Mouse (Mus musculus): ENCODE data around the gene Gm49320.
A peak's percentile ranks its signal among the peaks of the same experiment; 100 is the strongest.
"Not testable (repeated sequence)": the region's sequence is repeated elsewhere in the genome, so short reads cannot be mapped to it uniquely, and the experiment has no call there.

Gm49320 gene

DNA sequence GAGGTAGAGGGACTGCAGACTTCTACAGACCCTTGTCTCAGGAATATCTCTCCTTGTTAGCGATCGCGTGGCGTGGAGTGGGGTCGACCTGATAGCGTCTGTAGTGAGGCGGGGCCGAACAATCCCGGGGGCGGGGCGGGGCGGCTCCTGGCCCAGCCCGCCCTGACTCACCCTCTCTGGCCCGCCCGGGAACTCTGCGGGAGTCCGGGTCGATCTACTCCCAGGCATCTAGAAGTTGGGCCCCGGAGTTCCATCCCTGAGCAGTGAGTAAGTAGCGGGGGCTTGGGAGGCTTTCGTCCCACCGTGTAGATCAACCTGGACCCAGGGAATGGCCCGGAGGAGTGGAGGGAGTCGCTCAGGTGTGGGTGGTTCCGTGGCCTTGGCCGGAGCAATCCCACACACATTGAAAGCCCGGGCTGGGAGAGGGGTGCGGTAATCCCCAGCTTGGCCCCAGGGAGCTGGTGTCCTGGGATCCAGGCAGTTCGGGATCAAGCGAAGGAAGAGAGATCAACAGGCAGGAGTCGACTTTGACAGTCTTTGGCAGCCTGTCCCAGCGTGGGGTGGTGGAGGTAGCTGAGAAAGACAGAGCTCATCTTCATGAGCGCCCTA, 11.8 kb upstream of the Gm49320 start, which contains the start of gene Lrrc8e:
Gene Lrrc8e, plus strand, starts transcription at position 89 of the 609 bp plus-strand sequence.
- DNase-seq (ENCODE audit: low read depth, low spot score), result peak; percentile 42

DNA sequence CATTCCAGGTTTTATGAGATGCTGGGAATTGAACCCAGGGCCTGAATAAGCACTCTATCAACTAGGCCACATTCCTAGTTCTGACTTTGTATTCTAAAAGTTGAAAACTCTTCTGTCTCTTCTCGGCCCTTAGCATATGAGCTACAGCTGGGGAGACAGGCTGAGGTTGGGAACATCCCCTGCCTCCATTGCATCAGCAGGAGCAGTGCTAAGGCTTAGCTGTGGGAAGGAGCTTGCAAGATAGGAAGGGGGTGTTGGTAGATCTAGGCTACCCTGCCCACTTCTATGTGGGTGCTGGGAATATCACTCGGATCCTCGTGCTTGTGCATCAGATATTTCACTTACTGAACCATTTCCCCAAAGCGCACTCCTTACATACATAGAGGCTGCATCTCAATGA, 10.7 kb upstream of the Gm49320 start:
- no peak for DNase-seq (ENCODE audit: low read depth, low spot score)

DNA sequence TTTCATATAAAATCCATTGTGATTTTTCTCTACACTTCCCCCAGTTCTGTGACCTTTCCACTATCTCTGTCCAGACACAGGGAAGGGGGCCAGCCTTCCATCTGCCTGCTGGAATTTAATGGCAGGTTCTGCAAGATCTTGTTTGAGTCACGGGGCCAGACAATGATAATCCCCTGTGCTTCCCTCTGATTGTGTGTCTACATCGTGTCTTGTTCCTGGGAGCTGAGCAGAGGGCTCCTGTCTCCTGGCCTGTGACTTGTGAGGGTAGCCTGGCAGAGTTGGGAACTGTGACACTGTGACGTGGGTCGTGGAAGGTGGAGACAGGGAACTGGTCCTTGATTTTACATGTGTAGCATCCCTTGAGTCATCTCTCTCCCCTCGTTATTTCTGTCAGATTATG, 8.9 kb upstream of the Gm49320 start:
- no peak for DNase-seq (ENCODE audit: low read depth, low spot score)

DNA sequence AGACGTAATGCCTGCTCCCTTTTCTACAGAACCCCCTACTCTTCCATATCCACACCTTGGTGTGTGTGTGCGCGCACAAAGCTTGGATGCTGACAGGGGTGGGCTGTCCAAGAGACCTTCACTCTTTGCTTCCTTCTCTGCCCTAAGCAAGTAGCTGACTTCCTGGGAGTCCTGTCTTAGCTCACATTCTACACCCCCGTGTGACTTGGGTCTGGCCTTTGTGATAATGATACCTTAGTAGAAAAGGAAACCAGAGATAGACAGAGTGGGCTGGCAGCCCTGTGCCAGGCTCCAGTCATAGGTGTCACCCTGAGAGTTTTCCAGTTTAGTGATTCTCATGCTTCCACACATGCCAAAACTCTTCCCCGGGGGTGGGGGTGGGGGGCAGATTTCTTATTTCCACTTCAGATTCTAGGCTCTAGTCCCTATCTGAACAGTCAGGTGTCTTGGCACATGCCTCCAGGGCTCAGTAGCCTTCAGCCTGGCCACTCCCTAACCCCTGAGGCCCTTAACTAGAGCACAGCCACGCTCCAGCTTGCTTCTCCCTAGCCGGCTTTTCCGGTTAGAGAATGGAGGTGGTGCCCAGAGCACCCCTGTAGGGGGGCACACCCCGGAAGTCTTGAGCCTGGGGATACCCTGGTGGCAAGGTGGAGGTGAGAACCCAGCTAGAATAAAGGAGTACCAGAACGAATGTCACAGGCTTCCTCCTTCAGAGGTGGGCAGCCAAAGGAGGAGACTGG, 7.9 kb upstream of the Gm49320 start:
- DNase-seq (ENCODE audit: low read depth, low spot score), result no peak

DNA sequence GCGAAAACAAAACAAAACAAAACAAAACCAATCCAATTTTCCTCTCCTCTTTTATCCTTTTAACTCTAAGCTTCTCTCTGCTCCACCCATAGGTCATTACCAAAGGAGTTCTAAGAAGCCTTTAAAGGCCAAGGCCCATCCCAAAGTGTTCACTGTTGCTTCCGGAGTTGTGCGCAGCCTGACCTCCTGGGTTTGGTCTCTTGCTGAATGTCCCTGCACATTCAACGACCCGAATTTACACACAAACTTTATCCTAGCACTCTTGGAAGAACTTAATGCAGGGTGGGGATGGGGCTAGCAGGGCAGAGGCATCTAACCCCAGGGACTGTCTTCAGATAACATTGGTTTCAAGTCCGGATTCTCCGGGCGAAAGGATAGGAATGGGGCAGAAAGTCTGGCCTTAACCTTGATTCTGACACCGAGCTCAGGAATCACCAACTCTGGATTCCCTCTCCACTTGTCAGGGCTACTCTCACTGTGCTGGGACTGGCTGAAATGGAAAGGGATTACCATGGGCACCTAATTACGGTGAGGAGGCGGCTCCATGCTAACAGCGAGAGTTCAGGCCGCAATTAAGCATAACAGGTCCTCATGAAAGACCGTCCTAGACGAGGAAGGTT, 741 bp upstream of the Gm49320 start:
- DNase-seq (ENCODE audit: low read depth, low spot score), result peak; percentile 63

DNA sequence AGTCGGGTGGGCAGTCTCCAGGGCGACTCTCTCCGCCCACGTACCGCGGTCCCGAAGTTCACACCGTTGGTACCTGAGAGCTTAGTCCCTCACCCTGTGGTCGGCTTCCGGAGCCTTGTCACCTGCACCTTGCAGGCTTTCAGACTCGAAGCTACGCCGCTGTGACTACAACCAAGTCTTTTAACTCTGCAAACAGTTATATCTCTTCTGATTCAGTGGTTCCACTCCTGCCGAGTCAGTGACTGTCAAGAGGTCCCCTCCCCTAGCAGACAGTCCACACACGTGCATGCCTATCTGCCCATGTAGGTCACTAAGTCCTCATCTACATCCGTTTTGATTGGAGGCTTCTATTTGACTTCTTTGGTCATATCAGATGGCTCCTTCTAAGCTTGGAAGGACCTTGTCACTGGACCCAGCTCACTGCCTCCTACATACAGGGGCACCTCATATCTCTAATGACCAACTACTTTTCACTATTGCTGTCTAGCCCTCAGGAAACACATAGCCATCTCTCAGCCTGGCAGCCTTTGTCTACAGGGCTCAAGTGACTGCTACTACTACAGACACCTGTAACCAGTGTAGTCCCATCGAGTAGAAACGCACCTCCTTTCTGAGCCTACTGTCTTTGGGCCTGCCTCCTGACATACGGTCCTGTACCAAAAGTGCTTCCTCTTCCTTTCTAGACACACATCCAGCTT, 677 bp downstream of the Gm49320 start:
- DNase-seq (ENCODE audit: low read depth, low spot score), result no peak

DNA sequence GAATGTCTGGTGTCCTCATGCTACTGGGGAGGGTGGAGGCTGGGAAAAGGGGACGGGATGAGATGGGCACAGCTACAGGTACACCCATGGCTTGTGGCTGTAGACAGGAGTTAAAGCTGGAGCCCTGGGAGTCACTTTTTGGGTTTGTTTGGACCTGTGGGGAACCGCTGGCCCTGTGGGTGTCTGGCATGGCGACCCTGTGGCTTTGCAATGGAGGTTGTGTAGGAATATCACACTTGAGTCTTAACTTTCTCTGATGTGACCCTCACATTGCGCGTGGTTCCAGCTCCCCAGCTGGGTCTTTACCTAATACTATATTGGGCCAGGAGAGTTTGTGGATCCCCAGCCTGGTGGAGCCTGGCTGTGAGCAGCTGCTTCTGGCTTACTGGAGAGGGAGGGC, 6.4 kb downstream of the Gm49320 start:
- no peak for DNase-seq (ENCODE audit: low read depth, low spot score)

DNA sequence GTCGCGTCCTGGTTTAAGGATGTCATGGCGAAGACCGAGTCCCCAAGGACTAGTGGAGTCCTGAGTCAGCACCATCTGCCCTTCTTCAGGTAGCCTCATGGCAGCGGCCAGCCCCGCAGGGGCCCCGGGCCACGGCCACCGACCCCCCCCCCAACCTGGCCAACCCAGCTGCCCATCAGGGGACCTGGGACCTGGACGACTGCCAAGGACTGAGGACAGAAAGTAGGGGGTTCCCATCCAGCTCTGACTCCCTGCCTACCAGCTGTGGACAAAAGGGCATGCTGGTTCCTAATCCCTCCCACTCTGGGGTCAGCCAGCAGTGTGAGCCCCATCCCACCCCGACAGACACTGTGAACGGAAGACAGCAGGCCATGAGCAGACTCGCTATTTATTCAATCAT, 7.1 kb downstream of the Gm49320 start:
- DNase-seq (ENCODE audit: low read depth, low spot score), result no peak

DNA sequence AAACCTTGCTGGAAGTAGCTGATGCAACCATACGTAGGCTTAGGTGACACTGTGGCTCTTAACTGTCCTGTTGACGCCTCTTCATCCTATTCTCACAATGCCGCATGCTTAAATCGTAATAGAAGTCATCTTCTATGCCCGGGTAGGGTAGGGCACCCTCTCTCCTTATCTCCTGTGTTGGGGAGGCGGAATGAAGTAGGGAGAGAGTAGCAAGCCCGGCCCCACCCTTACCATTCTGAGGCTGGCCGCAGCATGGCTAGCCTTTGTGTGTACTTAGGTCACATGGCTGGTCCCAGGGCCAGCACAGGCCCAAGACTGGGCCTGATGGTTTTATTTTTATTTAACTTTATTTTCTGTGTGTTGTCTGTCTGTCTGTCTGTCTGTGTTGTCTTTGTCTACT, 8.6 kb downstream of the Gm49320 start:
- DNase-seq (ENCODE audit: low read depth, low spot score), result no peak

DNA sequence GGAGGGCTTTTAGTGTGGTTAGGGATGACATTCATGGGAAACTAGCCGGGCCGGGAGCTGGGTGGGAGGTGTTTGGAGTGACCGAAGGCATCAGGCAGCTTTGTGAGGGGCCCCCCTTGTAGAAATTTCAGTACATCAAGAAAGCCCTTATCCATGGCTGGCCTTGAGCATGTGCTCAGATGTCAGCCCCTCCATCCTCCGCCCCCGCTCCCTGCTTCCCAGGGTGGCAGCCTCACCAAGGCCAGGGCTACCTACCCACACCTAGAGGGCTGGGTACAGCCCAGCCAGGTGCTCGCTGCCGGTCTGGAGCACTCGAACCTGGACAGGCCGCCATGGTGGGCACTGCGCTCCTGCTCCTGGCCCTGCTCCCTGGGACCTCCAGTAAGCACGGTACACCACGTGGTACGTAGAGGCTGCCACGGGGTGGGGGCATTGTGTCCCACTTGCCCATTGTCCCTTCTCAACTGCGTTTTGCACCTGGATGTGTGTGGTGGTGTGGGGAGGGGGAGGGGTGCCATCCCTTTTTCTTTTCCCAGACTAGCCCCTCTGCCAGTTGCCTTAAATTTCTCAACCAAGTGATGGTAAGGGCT, 9.4 kb downstream of the Gm49320 start, which contains the start of gene Tgfbr3l:
Gene Tgfbr3l, plus strand, starts transcription at position 264 of the 590 bp plus-strand sequence.
- no peak for DNase-seq (ENCODE audit: low read depth, low spot score)

DNA sequence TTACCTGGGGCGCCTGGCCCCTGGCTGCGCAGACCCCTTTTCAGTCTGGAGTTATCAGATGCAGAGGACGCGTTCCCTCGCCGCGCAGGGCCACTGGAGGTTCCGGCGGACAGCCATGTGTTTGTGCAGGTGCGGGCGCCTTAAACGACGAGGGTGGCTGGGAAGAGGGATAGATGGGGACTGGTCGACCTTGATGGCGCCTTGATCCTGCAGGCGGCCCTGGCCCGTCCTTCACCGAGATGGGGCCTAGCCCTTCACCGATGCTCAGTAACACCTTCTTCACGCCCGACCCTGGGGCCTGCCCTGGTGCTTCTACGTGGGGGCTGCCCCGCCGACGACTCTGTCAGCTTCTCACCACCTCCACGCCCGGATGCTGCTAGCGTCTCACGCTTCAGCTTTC, 10.5 kb downstream of the Gm49320 start:
- peak; percentile 57 for DNase-seq (ENCODE audit: low read depth, low spot score)

DNA sequence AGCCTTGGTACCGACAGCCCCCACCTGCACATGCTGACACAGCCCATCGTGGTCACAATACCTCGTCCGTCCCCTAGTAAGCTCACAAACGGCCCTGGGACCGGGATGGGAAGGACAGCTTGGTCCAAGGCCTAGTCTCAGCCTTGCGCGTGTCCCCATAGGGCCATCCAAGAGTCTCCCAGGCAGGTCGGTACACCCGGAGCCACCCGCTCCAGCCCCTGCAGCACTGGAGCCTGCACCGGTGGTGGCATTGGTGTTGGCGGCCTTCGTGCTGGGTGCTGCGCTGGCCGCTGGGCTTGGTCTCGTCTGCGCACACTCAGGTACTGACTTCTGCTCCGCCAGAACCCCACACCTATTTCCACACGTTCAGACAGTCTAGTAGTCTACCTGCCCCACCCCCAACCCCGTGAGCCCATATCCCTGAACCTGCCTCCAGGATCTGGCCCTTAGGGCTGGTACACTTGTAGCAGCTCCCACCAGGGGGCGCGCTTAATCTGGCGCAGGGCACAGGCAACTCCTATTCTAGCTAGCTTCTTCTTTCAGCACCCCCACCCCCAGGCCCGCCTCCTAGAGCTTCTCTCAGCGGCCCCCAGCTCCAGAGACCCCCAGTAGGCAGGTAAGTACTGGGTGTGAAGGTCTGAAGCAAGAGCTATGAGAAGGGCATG, 11.8 kb downstream of the Gm49320 start:
- peak; percentile 78 for DNase-seq (ENCODE audit: low read depth, low spot score)

DNA sequence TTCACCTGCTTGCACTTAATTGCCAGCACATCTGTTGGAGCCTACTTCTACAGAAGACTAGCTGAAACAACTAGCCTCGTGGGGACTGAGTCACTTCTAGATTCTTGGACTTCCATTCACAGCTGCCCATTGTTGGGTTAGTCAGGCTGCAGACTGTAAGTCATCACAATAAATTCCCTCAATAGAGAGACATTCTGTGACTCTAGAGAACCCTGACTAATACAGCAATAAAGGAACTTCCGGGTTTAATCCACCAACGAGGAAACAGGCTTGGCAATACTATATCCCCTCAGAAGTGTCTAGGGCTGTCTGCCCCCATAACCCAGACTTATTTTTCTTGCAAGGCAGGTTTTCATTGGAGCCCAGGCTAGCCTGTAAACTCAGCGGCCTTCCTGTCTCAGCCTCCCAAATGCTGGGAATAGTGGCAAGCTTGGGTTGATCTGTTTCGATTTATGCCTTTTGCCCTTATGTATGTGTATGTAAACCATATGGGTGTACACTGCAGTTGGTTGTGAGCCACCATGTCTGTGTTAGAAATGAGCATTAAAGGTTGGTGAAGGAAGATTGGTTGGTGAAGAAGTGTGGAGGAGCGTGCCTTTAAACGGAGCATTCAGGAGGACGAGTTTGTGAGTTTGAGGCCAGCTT, 13.6 kb downstream of the Gm49320 start:
- DNase-seq (ENCODE audit: low read depth, low spot score), result no peak

DNA sequence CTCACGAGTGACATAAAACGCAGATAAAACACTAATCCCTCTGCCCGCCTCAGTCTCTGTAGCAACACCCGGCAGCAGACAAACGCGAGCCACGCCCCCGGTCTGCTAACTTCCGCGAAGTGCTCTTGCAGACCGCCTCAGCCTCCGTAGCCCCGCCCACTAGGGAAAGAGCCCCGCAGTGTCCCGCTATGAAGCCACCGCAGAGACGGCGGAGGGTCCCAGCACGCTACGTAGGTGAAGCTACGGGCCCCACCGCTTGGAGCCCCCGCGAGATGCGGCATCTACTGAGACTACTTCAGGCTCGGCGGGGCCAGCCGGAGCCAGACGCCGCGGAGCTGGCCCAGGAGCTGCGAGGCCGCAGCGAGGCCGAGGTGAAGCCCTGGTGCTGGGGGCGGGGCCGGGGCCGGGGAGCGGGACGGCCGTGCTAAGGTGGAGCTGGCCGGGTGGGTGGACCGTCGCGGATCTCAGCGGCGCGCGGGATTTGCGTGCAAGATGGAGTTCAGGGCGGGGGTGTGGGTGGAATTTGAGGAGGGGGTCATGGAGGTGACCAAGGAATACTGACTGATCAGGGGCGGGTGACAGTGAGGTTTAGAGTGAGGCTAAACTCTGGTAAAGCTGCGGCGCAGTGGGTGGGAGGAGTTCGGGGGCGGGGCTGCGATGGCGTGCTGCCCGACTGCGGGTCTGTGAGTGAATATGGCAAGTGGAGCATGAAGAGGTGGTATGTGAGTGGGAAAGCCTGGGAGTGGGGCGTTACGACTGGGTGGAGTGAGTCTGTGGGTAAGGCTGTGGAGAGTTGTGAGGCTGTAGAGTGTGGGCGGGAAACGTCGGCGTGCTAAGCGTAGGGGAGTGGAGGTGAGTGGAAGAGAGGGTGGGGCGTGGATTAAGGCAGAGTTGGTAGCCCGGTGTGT, 14.5 kb downstream of the Gm49320 start, which contains the start of gene Snapc2:
Gene Snapc2, plus strand, starts transcription at position 147 of the 908 bp plus-strand sequence.
- DNase-seq (ENCODE audit: low read depth, low spot score), result peak; percentile 97

DNA sequence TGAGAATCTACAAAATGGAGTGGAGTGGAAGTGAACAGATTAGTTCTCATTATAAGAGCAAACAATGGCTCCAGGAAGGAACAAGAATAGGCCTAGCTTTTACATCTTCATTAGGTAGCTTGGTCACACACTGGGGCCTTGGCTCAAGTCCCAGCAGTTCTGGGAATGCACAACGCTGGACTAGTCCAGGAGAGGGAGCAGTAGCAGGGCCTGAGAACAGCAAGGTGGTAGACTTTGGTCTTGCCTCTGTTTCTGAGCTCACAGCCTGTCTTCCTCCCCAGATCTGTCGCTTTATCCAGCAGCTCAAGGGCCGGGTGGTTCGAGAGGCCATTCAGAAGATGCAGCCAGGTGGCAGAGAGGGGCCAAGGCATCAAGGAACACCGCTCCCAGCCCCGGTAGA, 15.3 kb downstream of the Gm49320 start:
- peak; percentile 59 for DNase-seq (ENCODE audit: low read depth, low spot score)

DNA sequence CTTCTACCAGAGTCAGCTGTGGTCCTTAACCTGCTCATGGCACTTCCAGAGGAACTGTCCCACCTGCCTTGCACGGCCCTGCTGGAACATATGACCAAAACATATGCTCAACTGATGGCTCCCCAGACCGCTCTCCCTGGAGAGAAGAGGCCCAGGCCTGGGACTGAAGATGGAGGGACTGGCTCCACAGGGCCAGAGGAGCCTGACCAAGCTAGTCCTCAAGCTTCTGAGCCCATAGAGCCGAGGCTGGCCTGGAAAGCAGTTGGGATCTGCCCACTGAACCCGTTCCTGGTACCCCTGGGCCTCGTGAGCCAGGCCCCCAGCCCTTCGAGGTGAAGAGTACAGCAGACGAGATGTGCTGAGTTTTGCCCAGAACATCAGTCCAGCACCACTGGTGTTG, 16.8 kb downstream of the Gm49320 start:
- not testable (repeated sequence) for DNase-seq (ENCODE audit: low read depth, low spot score)

DNA sequence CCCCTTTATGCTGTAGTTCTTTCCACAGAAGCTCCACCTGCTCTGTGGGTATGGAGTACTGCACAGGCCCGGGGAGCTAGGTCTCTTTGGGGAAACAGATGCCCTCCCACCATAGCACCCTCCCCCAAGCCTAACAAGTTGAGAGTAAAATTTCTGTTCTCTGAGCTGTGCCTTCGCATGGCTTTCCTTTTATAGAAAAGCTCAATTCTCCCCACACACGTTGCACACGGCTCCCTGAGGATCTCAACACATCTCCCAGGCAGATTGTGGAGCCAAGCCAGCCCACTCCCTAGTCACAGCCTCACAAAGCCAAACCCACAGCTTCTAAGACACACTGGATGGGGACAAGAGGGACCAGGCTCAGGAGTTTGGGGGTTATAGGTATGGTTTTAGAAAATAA, 18.2 kb downstream of the Gm49320 start:
- no peak for DNase-seq (ENCODE audit: low read depth, low spot score)

DNA sequence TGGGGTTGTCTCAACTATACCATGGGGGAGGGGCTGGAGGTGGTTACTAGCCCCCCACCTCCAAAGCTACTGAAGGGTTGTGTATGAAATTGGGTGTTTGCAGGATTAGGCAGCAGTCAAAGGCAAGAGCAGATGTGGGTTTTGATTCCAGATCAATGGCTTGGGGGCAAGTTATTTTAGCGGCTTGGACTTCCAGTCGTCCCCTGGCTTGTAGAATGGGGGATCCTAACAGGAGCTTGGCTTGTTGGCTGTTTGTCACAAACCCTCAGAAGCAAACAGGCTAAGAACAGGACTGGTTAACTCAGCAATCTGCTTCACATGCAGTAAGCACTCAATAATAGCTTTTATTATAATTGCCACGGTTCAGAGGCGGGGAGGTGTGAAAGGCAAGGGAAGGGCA, 18.7 kb downstream of the Gm49320 start:
- no peak for DNase-seq (ENCODE audit: low read depth, low spot score)

DNA sequence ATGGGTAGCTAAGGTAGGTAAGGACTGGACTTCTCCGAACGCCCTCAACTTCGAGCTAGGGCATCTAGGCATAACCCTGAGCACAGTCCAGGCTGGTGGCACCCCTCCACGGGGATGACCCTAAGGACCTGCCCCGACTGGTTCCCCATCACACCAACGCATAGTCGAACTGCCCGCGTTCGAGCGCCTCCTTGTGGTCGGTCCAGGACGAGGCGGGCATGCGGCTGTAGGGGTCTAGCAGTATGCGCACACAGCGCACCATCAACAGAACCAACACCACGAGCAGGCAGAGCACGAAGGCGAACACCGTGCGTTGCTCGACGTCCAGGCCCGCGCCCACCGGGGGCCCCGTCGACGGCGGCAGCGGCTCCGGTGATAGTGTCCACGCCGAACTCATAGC, 19.6 kb downstream of the Gm49320 start:
- peak; percentile 83 for DNase-seq (ENCODE audit: low read depth, low spot score)

DNA sequence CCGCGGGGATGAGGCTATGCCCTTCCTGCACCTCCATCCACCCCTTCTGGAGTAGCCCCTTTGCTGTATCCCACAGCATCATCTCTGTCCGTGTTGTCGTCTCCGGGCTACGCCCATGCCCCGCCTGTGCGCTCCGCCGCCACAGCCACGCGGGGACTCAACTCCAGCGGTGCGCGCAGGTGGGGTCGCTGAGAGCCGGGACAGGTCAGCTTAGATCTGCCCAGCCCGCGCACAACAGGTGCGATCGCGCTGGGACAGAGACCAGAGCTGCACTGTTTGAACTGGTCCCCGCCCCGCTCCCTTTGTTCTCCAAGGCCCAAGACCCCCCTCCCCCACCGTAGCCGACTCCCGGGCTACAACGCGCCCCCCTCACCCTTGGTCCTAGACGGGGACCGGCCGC, 20.0 kb downstream of the Gm49320 start:
- DNase-seq (ENCODE audit: low read depth, low spot score), result peak; percentile 90

All from R1 (cell line).